Mouse (Mus musculus): ENCODE measurements around the gene Il17c.

The Il17c gene

DNA sequence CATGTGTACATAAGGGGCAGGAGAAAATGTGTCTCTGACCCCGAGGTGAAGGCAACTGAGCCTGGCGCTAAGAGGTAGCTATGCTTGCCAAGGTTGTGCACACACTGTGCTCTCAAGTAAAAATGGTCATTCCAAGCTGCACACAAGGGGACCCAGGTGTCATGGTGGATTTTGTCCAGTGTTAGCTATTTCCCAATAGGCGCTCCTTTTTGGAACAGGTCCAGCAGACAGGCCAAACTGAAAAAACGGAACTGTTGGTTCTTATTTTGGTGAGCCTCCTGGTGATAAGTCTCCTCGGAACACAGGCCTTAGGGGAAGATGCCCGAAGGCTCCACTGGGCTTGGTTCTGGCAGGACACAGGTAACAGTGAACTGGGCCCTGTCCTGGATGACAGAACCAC is 32.6 kb downstream of the Il17c start:
- no peak for ATAC-seq (ENCODE audit: insufficient number of reproducible peaks, low FRiP score, low TSS enrichment)

DNA sequence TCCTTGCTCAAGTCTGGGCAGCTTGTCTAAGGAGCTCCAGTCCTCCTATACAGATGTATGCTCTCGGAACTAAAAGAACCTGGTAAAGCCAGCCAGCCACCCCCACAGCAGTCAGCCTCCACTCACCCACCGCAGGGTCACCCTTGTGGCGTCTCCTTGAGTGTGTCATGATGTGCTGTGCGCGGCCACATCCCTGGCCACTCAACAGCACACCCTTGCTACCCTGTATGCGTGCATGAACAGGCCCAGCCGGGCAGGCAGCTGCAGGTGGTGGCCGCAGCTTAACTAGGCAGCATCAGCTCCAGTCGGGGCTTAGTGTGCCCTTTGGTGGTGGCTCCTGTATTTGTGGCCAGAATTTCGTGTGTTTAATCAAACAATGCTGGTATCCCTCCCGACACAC is 35.4 kb downstream of the Il17c start:
- ATAC-seq (ENCODE audit: insufficient number of reproducible peaks, low FRiP score, low TSS enrichment) = no peak

DNA sequence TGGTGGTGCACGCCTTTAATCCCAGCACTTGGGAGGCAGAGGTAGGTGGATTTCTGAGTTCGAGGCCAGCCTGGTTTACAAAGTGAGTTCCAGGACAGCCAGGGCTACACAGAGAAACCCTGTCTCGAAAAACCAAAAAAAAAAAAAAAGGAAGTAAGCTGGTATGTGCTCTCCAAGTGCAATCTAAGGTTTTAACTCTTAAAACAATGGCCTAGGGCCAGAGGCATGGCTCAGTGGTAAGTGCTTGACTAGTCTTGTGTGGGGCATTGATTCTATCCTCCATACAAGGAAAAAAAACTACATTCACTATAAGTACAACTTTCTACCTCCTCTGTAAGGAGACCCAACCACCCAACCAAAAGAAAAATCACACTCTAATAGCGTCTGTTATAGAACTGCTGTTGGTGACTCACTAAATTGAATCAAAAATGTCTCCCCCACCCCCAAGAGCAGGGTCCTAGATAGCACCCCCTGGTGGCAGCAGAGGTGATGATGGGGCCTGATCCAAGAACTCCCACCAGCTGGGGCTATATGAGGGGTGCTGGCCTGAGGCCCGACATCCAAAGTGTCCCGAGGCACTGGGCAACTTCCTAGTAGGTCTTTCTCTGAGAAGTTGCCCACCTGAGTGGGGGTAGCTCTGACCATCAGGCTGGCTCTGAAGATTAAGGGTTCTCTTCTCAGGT is 37.5 kb downstream of the Il17c start:
- no peak for ATAC-seq (ENCODE audit: insufficient number of reproducible peaks, low FRiP score, low TSS enrichment)

DNA sequence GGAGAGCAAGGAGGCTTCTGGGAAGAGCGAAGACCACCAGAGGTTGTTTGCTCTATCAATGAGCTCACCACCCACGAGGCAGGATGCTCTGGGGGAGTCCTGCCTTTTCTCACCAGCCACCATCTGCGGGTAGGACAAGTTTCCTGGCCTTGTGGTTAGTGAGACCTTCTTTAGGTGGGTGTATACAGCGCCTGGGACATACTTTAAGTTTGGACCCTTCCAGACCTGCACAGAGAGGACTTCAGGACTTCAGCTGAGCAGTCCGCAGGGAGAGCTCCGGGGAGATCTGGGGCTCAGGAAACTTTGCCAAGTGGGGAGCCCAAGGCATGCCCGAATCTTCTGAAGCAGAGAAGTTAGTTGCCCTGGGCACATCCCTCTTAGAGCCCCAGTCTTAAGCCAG is 38.2 kb downstream of the Il17c start:
- no peak for ATAC-seq (ENCODE audit: insufficient number of reproducible peaks, low FRiP score, low TSS enrichment)

DNA sequence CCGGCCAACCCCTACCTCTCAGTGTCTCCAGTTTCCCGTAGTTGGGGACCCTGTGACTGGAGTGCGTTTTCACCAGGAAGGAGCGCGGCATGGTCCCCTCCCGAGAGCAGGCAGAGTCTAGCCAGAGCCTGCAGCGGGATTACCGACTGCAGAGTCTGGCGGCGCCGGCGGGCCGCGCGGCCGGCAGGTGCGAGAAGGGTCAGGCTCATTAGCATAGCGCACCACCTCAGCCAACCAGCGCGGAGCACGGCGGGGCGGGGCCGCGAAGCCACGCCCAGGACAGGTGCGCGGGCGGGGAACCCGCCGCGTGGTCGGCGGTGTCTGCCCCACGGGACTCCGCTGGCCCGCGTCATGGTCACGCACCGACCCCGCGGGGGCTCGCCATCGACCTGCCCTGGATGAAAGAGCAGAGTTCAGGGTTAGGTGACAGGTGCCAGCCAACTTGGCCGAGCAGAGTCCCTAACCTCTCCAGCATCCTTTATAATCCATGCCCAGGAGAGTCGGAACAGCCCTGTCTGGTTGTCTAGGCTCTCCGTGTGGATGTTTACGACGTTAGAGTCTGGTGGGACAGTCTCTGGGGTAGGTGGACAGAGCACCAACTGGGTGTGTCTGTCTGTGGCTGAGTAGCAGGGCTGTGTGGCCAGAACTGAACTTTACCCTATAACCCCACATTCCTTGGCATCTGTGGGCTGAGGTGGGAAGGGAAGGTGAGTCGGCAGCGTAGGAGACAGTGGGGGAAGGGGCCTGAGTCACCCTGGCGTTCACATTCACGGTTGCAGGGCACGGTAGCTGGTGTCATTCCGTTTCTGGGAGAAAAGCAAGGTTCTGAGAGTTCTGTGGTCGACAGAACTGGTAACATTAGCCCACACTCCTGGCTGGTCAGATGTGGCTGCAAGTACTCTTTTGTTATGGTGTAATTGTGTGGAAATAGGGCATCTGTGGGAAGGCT is 39.0 kb downstream of the Il17c start, which contains the start of gene Snai3:
Gene Snai3 (minus strand): TSS at position 210 of the 949 bp plus-strand sequence.
- peak; percentile 69; the same call in 1 of the 2 replicates for ATAC-seq (ENCODE audit: insufficient number of reproducible peaks, low FRiP score, low TSS enrichment)

DNA sequence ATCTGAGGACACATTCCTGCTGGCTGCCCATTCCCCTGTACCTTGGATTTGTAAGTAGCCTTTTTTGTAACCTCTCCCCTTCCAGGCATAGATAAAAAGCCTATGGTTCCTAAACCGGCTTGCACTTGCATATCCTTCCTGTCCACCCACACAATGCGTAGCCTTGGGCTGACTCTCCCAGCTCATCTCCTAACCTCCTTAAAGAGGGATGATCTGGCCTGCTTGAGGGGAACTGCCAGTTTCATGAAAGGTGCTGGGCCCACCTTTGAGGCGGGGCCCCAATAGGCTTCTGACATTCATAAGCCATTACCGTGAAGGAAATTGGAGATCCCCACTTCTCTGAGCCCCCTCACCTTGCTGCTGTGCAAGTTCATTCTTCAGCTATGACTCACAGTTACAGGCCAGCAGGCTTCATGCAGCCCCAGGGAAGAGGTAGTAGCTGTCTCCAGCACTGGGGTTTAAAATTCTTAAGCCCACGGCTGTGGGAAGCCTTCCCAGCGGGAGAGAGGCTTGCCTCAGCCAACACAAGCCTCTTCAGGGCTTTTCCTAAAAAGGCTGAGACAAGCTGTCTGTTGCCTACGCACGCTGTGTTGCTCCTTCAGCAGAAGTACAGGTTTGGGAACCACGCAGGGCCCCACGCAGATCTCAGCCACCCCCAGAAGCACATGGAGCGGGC is 39.8 kb downstream of the Il17c start:
- no peak for ATAC-seq (ENCODE audit: insufficient number of reproducible peaks, low FRiP score, low TSS enrichment)

DNA sequence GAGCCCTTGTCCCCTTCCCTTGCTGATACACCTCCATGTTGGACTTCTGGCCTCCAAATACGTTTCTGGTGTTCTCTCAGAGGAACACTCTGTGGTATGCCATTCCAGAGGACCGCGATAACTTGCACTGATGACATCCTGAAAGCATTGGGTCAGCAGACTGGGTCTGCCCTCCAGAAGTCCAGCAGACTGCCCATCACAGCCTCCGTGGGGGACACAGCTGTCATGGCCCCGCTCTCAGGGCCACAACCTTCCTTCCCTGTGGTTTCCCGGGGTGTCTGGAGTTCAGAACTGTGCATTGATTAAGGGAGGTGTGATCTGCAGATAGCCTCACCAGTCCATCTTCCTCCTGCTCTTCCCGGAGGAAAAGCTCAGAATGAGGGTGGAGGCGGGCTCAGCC is 40.7 kb downstream of the Il17c start:
- ATAC-seq (ENCODE audit: insufficient number of reproducible peaks, low FRiP score, low TSS enrichment) = no peak

DNA sequence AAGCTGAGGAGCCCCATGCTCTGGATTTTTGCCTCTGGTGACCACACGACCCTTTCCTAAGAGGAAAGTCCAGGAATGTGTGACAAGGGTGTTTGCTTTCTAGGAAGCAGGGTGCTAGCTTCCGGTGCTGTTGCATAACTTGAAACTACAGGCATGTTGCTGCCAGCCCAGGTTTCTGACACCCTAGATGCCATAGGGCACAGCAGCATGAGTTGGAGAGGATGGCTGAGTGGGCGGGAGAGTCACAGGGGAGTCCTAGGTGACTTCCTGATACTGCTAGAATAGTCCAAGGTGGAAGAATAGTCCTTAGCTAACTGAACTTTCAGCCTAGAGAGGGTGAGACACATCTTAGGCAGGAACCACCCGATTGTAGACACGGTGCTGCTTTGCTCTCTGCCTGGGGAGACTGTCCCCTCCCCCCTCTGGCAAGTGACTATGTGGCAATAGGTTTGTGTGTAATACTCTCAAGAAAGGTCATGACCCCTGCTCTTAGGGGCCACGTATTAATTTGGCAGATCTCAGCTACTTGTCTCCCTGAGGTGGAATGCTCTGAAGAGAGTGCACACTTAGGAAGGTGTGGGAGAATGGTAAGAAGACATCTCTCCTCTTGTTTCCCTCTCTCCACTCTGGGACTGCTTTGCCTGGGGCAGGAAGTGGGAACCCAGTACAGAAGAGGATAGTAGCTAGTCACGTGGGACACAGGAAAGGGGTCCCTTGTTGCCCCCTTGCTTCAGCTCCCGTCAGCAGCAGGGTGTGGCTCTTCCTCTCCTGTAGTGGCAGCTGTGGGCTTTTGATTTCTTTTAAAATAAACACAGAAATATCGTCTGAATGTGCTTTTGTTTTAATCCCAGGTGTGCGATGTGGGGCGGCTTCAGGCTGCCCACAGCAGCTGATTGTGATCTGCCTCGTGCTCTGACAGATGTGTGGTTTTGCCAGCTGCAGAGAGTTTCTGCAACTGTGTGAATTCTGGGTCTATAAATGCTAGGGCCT is 42.1 kb downstream of the Il17c start:
- no peak for ATAC-seq (ENCODE audit: insufficient number of reproducible peaks, low FRiP score, low TSS enrichment)

DNA sequence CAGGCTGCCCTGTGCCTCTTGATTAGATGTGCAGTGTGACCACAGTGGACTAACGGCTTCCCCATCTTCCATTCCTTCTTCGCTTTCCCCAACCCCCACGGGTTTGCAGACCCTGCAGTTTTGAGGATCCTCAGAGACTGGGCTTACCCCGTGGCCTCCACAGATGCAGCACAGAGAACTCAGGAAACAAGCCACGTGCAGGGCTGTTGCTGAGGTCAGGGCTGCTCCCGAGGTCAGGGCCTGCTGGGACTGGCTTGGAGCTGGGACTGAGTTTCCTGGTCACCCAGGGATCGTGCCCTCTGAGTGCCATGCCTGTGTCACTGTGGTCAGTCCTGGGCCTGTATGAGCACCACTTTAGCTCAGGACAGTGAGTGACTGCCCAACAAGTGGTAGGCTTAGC is 43.2 kb downstream of the Il17c start:
- no peak for ATAC-seq (ENCODE audit: insufficient number of reproducible peaks, low FRiP score, low TSS enrichment)

DNA sequence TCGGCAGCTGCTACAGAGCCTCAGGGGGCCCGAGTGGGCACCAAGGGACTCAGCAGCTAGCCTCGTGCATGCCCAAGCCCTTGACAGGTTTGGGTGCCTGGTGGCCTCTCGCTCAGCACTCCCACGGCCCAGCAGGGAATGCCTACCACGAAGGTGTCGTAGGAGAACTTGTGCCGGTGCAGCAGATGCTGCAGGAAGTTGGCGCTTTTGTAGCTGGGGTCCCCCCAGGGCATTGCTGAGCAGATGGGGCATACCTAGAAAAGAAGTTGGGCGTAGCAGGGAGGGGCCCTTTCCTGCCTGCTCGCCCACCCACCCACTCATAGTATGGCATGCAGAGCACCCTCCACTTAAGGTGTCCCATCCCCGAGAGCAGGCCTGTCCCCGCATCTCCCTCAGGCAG is 46.0 kb downstream of the Il17c start:
- ATAC-seq (ENCODE audit: insufficient number of reproducible peaks, low FRiP score, low TSS enrichment) = no peak

- ATAC-seq (ENCODE audit: insufficient number of reproducible peaks, low FRiP score, low TSS enrichment) = no peak
Measured at GRCm38 (mm10) chr8:122469407-122469806, 47.6 kb downstream of the Il17c start.

DNA sequence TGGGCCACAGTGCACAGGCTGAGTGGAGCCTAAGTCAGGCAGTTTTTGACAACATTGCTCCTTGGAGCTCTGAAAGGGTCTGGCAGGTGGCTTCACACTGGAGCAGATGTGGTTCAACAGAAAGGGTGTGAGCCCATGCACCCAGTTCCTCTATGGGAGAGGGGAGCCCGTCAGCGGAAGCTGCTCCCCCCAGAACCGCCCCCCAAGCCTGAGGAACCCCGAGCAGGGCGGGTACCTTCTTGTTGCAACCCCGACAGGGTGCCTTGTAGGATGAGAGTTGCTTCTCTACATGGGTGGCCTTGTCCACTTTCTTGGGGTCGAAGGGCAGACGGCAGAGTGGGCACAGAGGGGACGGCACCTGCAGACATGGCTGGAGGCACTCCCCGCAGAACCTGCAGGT is 48.1 kb downstream of the Il17c start:
- ATAC-seq (ENCODE audit: insufficient number of reproducible peaks, low FRiP score, low TSS enrichment) = no peak

- ATAC-seq (ENCODE audit: insufficient number of reproducible peaks, low FRiP score, low TSS enrichment) = no peak
Measured at GRCm38 (mm10) chr8:122470691-122471090, 48.9 kb downstream of the Il17c start.

Measured in cerebellum, adult (tissue).